Mouse (Mus musculus): Measurements from ENCODE around the gene Sdf2l1.
"Not testable (repeated sequence)": the region's sequence is repeated elsewhere in the genome, so short reads cannot be mapped to it uniquely, and the experiment has no call there.

The Sdf2l1 gene

GRCm38 (mm10) chr16:17132089-17132905 is at the start of gene Sdf2l1:
Gene Sdf2l1, minus strand, starts transcription at chr16:17132383.
- Histone ChIP-seq H3K27me3 (ENCODE audit: insufficient read depth, low read length) (peaks cover 24% of the 10 kb centered on the region), H3K9me3 (ENCODE audit: low read length) (no peaks in the 10 kb centered on the region), H3K36me3 (ENCODE audit: insufficient read depth, low read length) (peaks cover 13% of the 10 kb centered on the region), H3K4me1 (replicated peaks; ENCODE audit: low read depth, low read length) (peaks cover 21% of the 10 kb centered on the region), H3K4me3 (replicated peaks; ENCODE audit: low read length) (peak within 1 kb of the TSS; percentile 97)
- no peak for TF ChIP-seq NANOG (IDR thresholded peaks at IDR 0.05; ENCODE audit: borderline replicate concordance, low read length)
- no peak; the same call in 1 of the 2 replicates for TF ChIP-seq CTCF (conservative IDR thresholded peaks at IDR 0.05; ENCODE audit: low read length)
- TF ChIP-seq POU5F1 (IDR thresholded peaks at IDR 0.05; ENCODE audit: borderline replicate concordance, low read length): no peak

- Histone ChIP-seq H3K4me1 (replicated peaks; ENCODE audit: low read depth, low read length) (peaks cover 64% of the 10 kb centered on the region), H3K27me3 (ENCODE audit: insufficient read depth, low read length) (no peaks in the 10 kb centered on the region), H3K4me3 (replicated peaks; ENCODE audit: low read length) (no peak overlapping the region), H3K36me3 (ENCODE audit: insufficient read depth, low read length) (peaks cover 73% of the 10 kb centered on the region), H3K9me3 (ENCODE audit: low read length) (no peaks in the 10 kb centered on the region)
- TF ChIP-seq POU5F1 (IDR thresholded peaks at IDR 0.05; ENCODE audit: borderline replicate concordance, low read length) (no peak), CTCF (conservative IDR thresholded peaks at IDR 0.05; ENCODE audit: low read length) (no peak), NANOG (IDR thresholded peaks at IDR 0.05; ENCODE audit: borderline replicate concordance, low read length) (no peak)
Observed at GRCm38 (mm10) chr16:17181382-17181781, 49.2 kb upstream of the Sdf2l1 start.

- H3K4me1 ChIP-seq (replicated peaks; ENCODE audit: low read depth, low read length): peaks cover 55% of the 10 kb centered on the region
- no peaks in the 10 kb centered on the region for H3K9me3 ChIP-seq (ENCODE audit: low read length)
- TF ChIP-seq CTCF (conservative IDR thresholded peaks at IDR 0.05; ENCODE audit: low read length) (no peak), NANOG (IDR thresholded peaks at IDR 0.05; ENCODE audit: borderline replicate concordance, low read length) (no peak), POU5F1 (IDR thresholded peaks at IDR 0.05; ENCODE audit: borderline replicate concordance, low read length) (no peak)
Observed at GRCm38 (mm10) chr16:17179706-17180105, 47.5 kb upstream of the Sdf2l1 start.

GRCm38 (mm10) chr16:17177623-17178170 is 45.5 kb upstream of the Sdf2l1 start:
- Histone ChIP-seq H3K27me3 (ENCODE audit: insufficient read depth, low read length) (no peaks in the 10 kb centered on the region), H3K4me3 (replicated peaks; ENCODE audit: low read length) (no peak overlapping the region), H3K4me1 (replicated peaks; ENCODE audit: low read depth, low read length) (peaks cover 48% of the 10 kb centered on the region), H3K9me3 (ENCODE audit: low read length) (no peaks in the 10 kb centered on the region), H3K36me3 (ENCODE audit: insufficient read depth, low read length) (peaks cover 85% of the 10 kb centered on the region)
- no peak for TF ChIP-seq POU5F1 (IDR thresholded peaks at IDR 0.05; ENCODE audit: borderline replicate concordance, low read length)
- TF ChIP-seq CTCF (conservative IDR thresholded peaks at IDR 0.05; ENCODE audit: low read length): no peak
- TF ChIP-seq NANOG (IDR thresholded peaks at IDR 0.05; ENCODE audit: borderline replicate concordance, low read length): no peak

More at GRCm38 (mm10) chr16:17179706-17180105, 47.5 kb upstream of the Sdf2l1 start:
- H3K4me3 ChIP-seq (replicated peaks; ENCODE audit: low read length): no peak overlapping the region
- no peaks in the 10 kb centered on the region for H3K27me3 ChIP-seq (ENCODE audit: insufficient read depth, low read length)
- H3K36me3 ChIP-seq (ENCODE audit: insufficient read depth, low read length): peaks cover 74% of the 10 kb centered on the region

- Histone ChIP-seq H3K36me3 (ENCODE audit: insufficient read depth, low read length) (peaks cover 90% of the 10 kb centered on the region), H3K27me3 (ENCODE audit: insufficient read depth, low read length) (no peaks in the 10 kb centered on the region), H3K9me3 (ENCODE audit: low read length) (no peaks in the 10 kb centered on the region), H3K4me3 (replicated peaks; ENCODE audit: low read length) (no peak overlapping the region), H3K4me1 (replicated peaks; ENCODE audit: low read depth, low read length) (peaks cover 37% of the 10 kb centered on the region)
- TF ChIP-seq CTCF (conservative IDR thresholded peaks at IDR 0.05; ENCODE audit: low read length): no peak
- no peak for TF ChIP-seq NANOG (IDR thresholded peaks at IDR 0.05; ENCODE audit: borderline replicate concordance, low read length)
- TF ChIP-seq POU5F1 (IDR thresholded peaks at IDR 0.05; ENCODE audit: borderline replicate concordance, low read length): no peak
Observed at GRCm38 (mm10) chr16:17175765-17176164, 43.6 kb upstream of the Sdf2l1 start.

GRCm38 (mm10) chr16:17168049-17168448 is 35.9 kb upstream of the Sdf2l1 start:
- Histone ChIP-seq H3K27me3 (ENCODE audit: insufficient read depth, low read length) (no peaks in the 10 kb centered on the region), H3K9me3 (ENCODE audit: low read length) (no peaks in the 10 kb centered on the region), H3K4me3 (replicated peaks; ENCODE audit: low read length) (no peak overlapping the region), H3K4me1 (replicated peaks; ENCODE audit: low read depth, low read length) (peaks cover 39% of the 10 kb centered on the region), H3K36me3 (ENCODE audit: insufficient read depth, low read length) (peaks cover 94% of the 10 kb centered on the region)
- no peak for TF ChIP-seq CTCF (conservative IDR thresholded peaks at IDR 0.05; ENCODE audit: low read length)
- no peak for TF ChIP-seq NANOG (IDR thresholded peaks at IDR 0.05; ENCODE audit: borderline replicate concordance, low read length)
- no peak for TF ChIP-seq POU5F1 (IDR thresholded peaks at IDR 0.05; ENCODE audit: borderline replicate concordance, low read length)

GRCm38 (mm10) chr16:17167179-17167578 is 35.0 kb upstream of the Sdf2l1 start:
- Histone ChIP-seq H3K36me3 (ENCODE audit: insufficient read depth, low read length) (peaks cover 94% of the 10 kb centered on the region), H3K4me1 (replicated peaks; ENCODE audit: low read depth, low read length) (peaks cover 38% of the 10 kb centered on the region), H3K9me3 (ENCODE audit: low read length) (no peaks in the 10 kb centered on the region), H3K27me3 (ENCODE audit: insufficient read depth, low read length) (no peaks in the 10 kb centered on the region), H3K4me3 (replicated peaks; ENCODE audit: low read length) (no peak overlapping the region)
- TF ChIP-seq POU5F1 (IDR thresholded peaks at IDR 0.05; ENCODE audit: borderline replicate concordance, low read length) (no peak), NANOG (IDR thresholded peaks at IDR 0.05; ENCODE audit: borderline replicate concordance, low read length) (no peak), CTCF (conservative IDR thresholded peaks at IDR 0.05; ENCODE audit: low read length) (no peak)

- H3K27me3 ChIP-seq (ENCODE audit: insufficient read depth, low read length); H3K4me3 ChIP-seq (replicated peaks; ENCODE audit: low read length); H3K9me3 ChIP-seq (ENCODE audit: low read length): not testable (repeated sequence)
- Histone ChIP-seq H3K36me3 (ENCODE audit: insufficient read depth, low read length) (peaks cover 95% of the 10 kb centered on the region), H3K4me1 (replicated peaks; ENCODE audit: low read depth, low read length) (peaks cover 34% of the 10 kb centered on the region)
Observed at GRCm38 (mm10) chr16:17165478-17165877, 33.3 kb upstream of the Sdf2l1 start.

Data from E14TG2a.4 (cell line).